Mouse (Mus musculus): ENCODE measurements at regions not wholly inside any gene's neighbourhood (a gene's known extent, or its start where the extent isn't known, plus 50 kb on each side); places are given as distances from the start of the nearest gene placed in this dataset.
A peak's percentile ranks its signal among the peaks of the same experiment; 100 is the strongest.

- H3K36me3 ChIP-seq (replicated peaks) = no peaks in the 10 kb centered on the region
- H3K9me3 ChIP-seq (replicated peaks) = no peaks in the 10 kb centered on the region
- H3K27me3 ChIP-seq = no peaks in the 10 kb centered on the region
- ATAC-seq (ENCODE audit: insufficient read depth) = no peak
- no peak overlapping the region for H3K4me2 ChIP-seq
- no peak overlapping the region for H3K4me3 ChIP-seq (replicated peaks)
- 26% methylated on average over 8 of the region's 8 CpGs for WGBS (ENCODE audit: insufficient replicate concordance)
- no peak overlapping the region for H3K27ac ChIP-seq (replicated peaks)
- no peak overlapping the region for H3K9ac ChIP-seq
- peaks cover 37% of the 10 kb centered on the region for H3K4me1 ChIP-seq (replicated peaks)
Observed at GRCm38 (mm10) chr2:144173358-144174106, 96.9 kb upstream of the Mgme1 start.

DNA sequence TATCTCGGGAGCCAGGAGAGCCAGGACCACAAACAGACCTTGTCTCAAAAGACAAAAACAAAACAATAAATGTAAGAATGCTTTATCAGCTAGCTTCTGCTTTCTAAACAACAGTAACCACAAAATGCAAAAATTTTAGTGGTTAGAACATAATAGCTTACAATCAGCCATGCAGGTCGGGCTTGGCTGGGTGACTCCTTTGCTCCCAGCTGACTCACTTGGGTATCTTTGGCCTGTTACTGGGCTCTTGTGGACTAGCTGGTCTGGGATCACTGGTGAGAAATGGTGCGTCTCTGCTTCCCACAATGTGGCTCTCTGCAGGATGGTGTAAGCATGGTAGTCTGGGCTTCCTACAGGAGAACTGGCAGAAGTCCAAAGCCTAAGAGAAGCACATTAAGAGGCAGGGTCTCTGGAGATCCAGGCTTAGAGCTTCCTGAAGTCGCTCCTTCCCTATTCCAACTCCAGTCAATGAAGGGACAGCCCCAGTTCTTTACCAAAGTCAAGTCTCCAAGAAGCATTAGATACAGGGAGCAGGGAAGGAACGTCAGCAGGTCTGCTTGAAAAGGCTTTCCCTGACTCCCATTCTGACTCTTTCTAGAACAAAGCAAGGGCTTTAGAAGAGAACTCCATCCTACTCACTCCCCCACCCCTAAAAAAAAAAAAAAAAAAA is 96.0 kb upstream of the Mgme1 start:
- 58% methylated on average over 5 of the region's 5 CpGs for WGBS (ENCODE audit: insufficient replicate concordance)
- H3K4me1 ChIP-seq (replicated peaks) = peaks cover 37% of the 10 kb centered on the region
- H3K9me3 ChIP-seq (replicated peaks) = no peaks in the 10 kb centered on the region
- no peak overlapping the region for H3K4me2 ChIP-seq
- H3K36me3 ChIP-seq (replicated peaks) = no peaks in the 10 kb centered on the region
- no peak for ATAC-seq (ENCODE audit: insufficient read depth)
- H3K4me3 ChIP-seq (replicated peaks) = no peak overlapping the region
- no peak overlapping the region for H3K9ac ChIP-seq
- no peaks in the 10 kb centered on the region for H3K27me3 ChIP-seq
- no peak overlapping the region for H3K27ac ChIP-seq (replicated peaks)

GRCm38 (mm10) chr2:144176508-144177170 is 93.8 kb upstream of the Mgme1 start:
- peak overlapping the region; percentile 30 for H3K4me2 ChIP-seq
- no peak overlapping the region for H3K9ac ChIP-seq
- peak overlapping the region; percentile 72 for H3K27ac ChIP-seq (replicated peaks)
- 55% methylated on average over 9 of the region's 9 CpGs for WGBS (ENCODE audit: insufficient replicate concordance)
- ATAC-seq (ENCODE audit: insufficient read depth) = peak; percentile 58
- H3K27me3 ChIP-seq = no peaks in the 10 kb centered on the region
- H3K4me1 ChIP-seq (replicated peaks) = peaks cover 38% of the 10 kb centered on the region
- no peaks in the 10 kb centered on the region for H3K9me3 ChIP-seq (replicated peaks)
- no peaks in the 10 kb centered on the region for H3K36me3 ChIP-seq (replicated peaks)
- no peak overlapping the region for H3K4me3 ChIP-seq (replicated peaks)

- WGBS (ENCODE audit: insufficient replicate concordance) = 15% methylated on average over 6 of the region's 6 CpGs
- Histone ChIP-seq H3K4me3 (replicated peaks) (no peak overlapping the region), H3K9ac (no peak overlapping the region), H3K27ac (replicated peaks) (peak overlapping the region; percentile 72), H3K4me2 (peak overlapping the region; percentile 30), H3K9me3 (replicated peaks) (no peaks in the 10 kb centered on the region), H3K36me3 (replicated peaks) (no peaks in the 10 kb centered on the region), H3K4me1 (replicated peaks) (peaks cover 40% of the 10 kb centered on the region), H3K27me3 (no peaks in the 10 kb centered on the region)
- peak; percentile 52 for ATAC-seq (ENCODE audit: insufficient read depth)
Observed at GRCm38 (mm10) chr2:144177268-144177667, 93.2 kb upstream of the Mgme1 start.

GRCm38 (mm10) chr2:144177920-144178319 is 92.5 kb upstream of the Mgme1 start:
- no peak for ATAC-seq (ENCODE audit: insufficient read depth)
- Histone ChIP-seq H3K9ac (no peak overlapping the region), H3K9me3 (replicated peaks) (no peaks in the 10 kb centered on the region), H3K4me3 (replicated peaks) (no peak overlapping the region), H3K27ac (replicated peaks) (0 out of 2 replicates have a peak overlapping the region, but pooled peaks have one; percentile 72), H3K4me2 (no peak overlapping the region), H3K36me3 (replicated peaks) (no peaks in the 10 kb centered on the region), H3K4me1 (replicated peaks) (peaks cover 46% of the 10 kb centered on the region), H3K27me3 (no peaks in the 10 kb centered on the region)
- WGBS (ENCODE audit: insufficient replicate concordance) = 55% methylated on average over 6 of the region's 6 CpGs

DNA sequence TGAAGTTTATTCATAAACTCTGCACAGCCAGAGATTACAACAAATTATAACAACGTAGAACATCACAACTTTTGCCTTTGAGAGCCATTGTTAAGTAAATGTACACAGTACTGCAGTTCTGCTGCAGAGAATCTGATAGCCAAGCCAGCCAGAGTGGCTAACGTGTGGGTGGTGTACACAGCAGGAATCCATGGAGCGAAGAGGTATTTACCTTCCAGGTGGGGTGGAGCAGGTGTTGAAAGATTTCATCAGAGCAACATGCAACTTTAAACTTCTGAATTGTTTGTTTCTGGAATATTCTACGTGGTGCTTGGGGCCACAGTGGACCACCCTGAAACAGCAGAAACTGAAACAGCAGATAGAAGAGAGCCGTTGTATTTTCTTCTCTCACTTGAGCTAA is 88.4 kb upstream of the Mgme1 start:
- H3K27ac ChIP-seq (replicated peaks) = peak overlapping the region; percentile 51; the same call in 1 of the 2 replicates

GRCm38 (mm10) chr2:144182542-144182941 is 87.9 kb upstream of the Mgme1 start:
- Histone ChIP-seq H3K9ac (no peak overlapping the region), H3K36me3 (replicated peaks) (no peaks in the 10 kb centered on the region), H3K4me1 (replicated peaks) (peaks cover 19% of the 10 kb centered on the region), H3K27ac (replicated peaks) (peak overlapping the region; percentile 51; the same call in 1 of the 2 replicates), H3K27me3 (no peaks in the 10 kb centered on the region), H3K4me2 (no peak overlapping the region), H3K9me3 (replicated peaks) (no peaks in the 10 kb centered on the region), H3K4me3 (replicated peaks) (no peak overlapping the region)
- no peak for ATAC-seq (ENCODE audit: insufficient read depth)
- 52% methylated on average over 7 of the region's 7 CpGs for WGBS (ENCODE audit: insufficient replicate concordance)

More for the DNA sequence above, 88.4 kb upstream of the Mgme1 start:
- peak; percentile 60; the same call in 1 of the 2 replicates for ATAC-seq (ENCODE audit: insufficient read depth)
- H3K4me2 ChIP-seq = no peak overlapping the region
- no peak overlapping the region for H3K9ac ChIP-seq
- H3K4me1 ChIP-seq (replicated peaks) = peaks cover 23% of the 10 kb centered on the region
- WGBS (ENCODE audit: insufficient replicate concordance) = 52% methylated on average over 5 of the region's 5 CpGs
- H3K4me3 ChIP-seq (replicated peaks) = no peak overlapping the region
- no peaks in the 10 kb centered on the region for H3K9me3 ChIP-seq (replicated peaks)
- no peaks in the 10 kb centered on the region for H3K27me3 ChIP-seq
- no peaks in the 10 kb centered on the region for H3K36me3 ChIP-seq (replicated peaks)

- Histone ChIP-seq H3K9ac (no peak overlapping the region), H3K9me3 (replicated peaks) (no peaks in the 10 kb centered on the region), H3K27me3 (no peaks in the 10 kb centered on the region), H3K4me2 (no peak overlapping the region), H3K36me3 (replicated peaks) (no peaks in the 10 kb centered on the region), H3K4me1 (replicated peaks) (peaks cover 12% of the 10 kb centered on the region), H3K27ac (replicated peaks) (no peak overlapping the region), H3K4me3 (replicated peaks) (no peak overlapping the region)
- WGBS (ENCODE audit: insufficient replicate concordance) = 61% methylated on average over 5 of the region's 5 CpGs
- no peak for ATAC-seq (ENCODE audit: insufficient read depth)
Observed at GRCm38 (mm10) chr2:144183371-144183944, 87.0 kb upstream of the Mgme1 start.

GRCm38 (mm10) chr2:144185175-144185574 is 85.3 kb upstream of the Mgme1 start:
- Histone ChIP-seq H3K27me3 (no peaks in the 10 kb centered on the region), H3K36me3 (replicated peaks) (no peaks in the 10 kb centered on the region), H3K27ac (replicated peaks) (no peak overlapping the region), H3K9ac (no peak overlapping the region), H3K9me3 (replicated peaks) (no peaks in the 10 kb centered on the region), H3K4me1 (replicated peaks) (peaks cover 12% of the 10 kb centered on the region), H3K4me2 (no peak overlapping the region), H3K4me3 (replicated peaks) (no peak overlapping the region)
- no peak for ATAC-seq (ENCODE audit: insufficient read depth)
- WGBS (ENCODE audit: insufficient replicate concordance) = 21% methylated on average over 3 of the region's 3 CpGs

DNA sequence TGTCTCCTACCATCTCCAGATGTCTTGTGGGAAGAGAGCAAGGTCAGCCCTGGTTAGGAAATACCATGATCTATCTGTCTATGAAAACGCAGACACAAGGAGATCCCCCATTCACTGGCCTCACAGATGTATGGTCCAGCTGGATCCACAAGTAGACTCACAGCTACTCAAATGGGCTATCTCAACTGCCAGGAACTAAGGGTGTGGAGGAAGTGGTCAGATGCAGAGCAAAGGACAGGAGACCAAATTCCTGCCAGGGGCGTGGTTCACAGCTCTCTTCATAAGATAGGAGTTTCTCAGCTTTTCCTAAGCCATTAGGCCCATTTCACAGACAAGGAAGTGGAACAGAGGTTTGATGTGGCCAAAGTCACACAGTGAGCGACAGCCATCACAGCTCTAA is 84.0 kb upstream of the Mgme1 start:
- Histone ChIP-seq H3K4me1 (replicated peaks) (peaks cover 12% of the 10 kb centered on the region), H3K36me3 (replicated peaks) (no peaks in the 10 kb centered on the region), H3K27ac (replicated peaks) (no peak overlapping the region), H3K4me3 (replicated peaks) (no peak overlapping the region), H3K9ac (no peak overlapping the region), H3K9me3 (replicated peaks) (no peaks in the 10 kb centered on the region), H3K4me2 (no peak overlapping the region), H3K27me3 (no peaks in the 10 kb centered on the region)
- ATAC-seq (ENCODE audit: insufficient read depth) = no peak
- WGBS (ENCODE audit: insufficient replicate concordance) = 26% methylated on average over 3 of the region's 3 CpGs

- H3K4me1 ChIP-seq (replicated peaks) = peaks cover 3% of the 10 kb centered on the region
- no peaks in the 10 kb centered on the region for H3K9me3 ChIP-seq (replicated peaks)
- H3K36me3 ChIP-seq (replicated peaks) = no peaks in the 10 kb centered on the region
- H3K4me3 ChIP-seq (replicated peaks) = no peak overlapping the region
- H3K9ac ChIP-seq = no peak overlapping the region
- H3K27me3 ChIP-seq = no peaks in the 10 kb centered on the region
- no peak overlapping the region for H3K27ac ChIP-seq (replicated peaks)
- 17% methylated on average over 3 of the region's 3 CpGs for WGBS (ENCODE audit: insufficient replicate concordance)
- no peak for ATAC-seq (ENCODE audit: insufficient read depth)
- H3K4me2 ChIP-seq = no peak overlapping the region
Observed at GRCm38 (mm10) chr2:144188076-144188475, 82.4 kb upstream of the Mgme1 start.
